Mouse (Mus musculus) lung, postnatal 0 days (tissue): ENCODE data around the gene Pcsk4.

Experiments used
- CTCF ChIP-seq: IDR thresholded peaks from 2 replicates; pipeline ENCODE4 v1.5.1; 2016; ENCODE audit warnings: antibody characterized with exemption, mild to moderate bottlenecking
- EP300 ChIP-seq: IDR thresholded peaks from 2 replicates; pipeline ENCODE4 v1.6.1; 2016; ENCODE audit warnings: antibody characterized with exemption, mild to moderate bottlenecking, control low read depth

GRCm38 (mm10) chr10:80363734-80364133 lies 34.4 kb upstream of the Pcsk4 start:
- no peak for TF ChIP-seq CTCF
- no peak for TF ChIP-seq EP300
